Mouse (Mus musculus) lung, embryonic 14.5 days (tissue): Measurements from ENCODE around the gene Rem2. TPM values are rescaled to one million over a fixed set of nuclear protein-coding genes. Genes with fewer than 3 reads are reported as not detected.

Source experiments
- ATAC-seq: fragments of 200-750 bp; cut with Nextera tagmentation; 2 replicates; pipeline ENCODE4 v1.8.0; 2017; ENCODE audit warnings: mild to moderate bottlenecking, moderate TSS enrichment, moderate library complexity; ENCODE audit not compliant: insufficient read depth
- DNase-seq: peaks from one replicate; pipeline ENCODE4 v3.0.0-alpha.2; 2015
- H3K27ac ChIP-seq: fragments of 300-500 bp; sonication (generic); 2 replicates; pipeline ENCODE4 v1.5.1; 2014; ENCODE audit warnings: low read depth, mild to moderate bottlenecking, moderate library complexity
- H3K27me3 ChIP-seq: fragments of 300-500 bp; sonication (generic); 2 replicates; pipeline ENCODE4 v1.6.1; 2014; ENCODE audit warnings: low read length, control low read depth; ENCODE audit not compliant: insufficient read depth
- H3K36me3 ChIP-seq: fragments of 300-500 bp; sonication (generic); 2 replicates; pipeline ENCODE4 v1.6.1; 2014; ENCODE audit warnings: control low read depth; ENCODE audit not compliant: insufficient read depth
- H3K4me1 ChIP-seq: fragments of 300-500 bp; sonication (generic); 2 replicates; pipeline ENCODE4 v1.6.1; 2014; ENCODE audit warnings: antibody characterized with exemption, control low read depth; ENCODE audit not compliant: insufficient read depth
- H3K4me2 ChIP-seq: fragments of 300-500 bp; sonication (generic); 2 replicates; pipeline ENCODE4 v1.6.1; 2014; ENCODE audit warnings: mild to moderate bottlenecking
- H3K4me3 ChIP-seq: fragments of 300-500 bp; sonication (generic); 2 replicates; pipeline ENCODE4 v1.5.1; 2014; ENCODE audit warnings: low read depth, low read length
- H3K9ac ChIP-seq: fragments of 300-500 bp; sonication (generic); 2 replicates; pipeline ENCODE4 v1.6.1; 2014
- H3K9me3 ChIP-seq: fragments of 300-500 bp; sonication (generic); 2 replicates; pipeline ENCODE4 v1.6.1; 2016; ENCODE audit warnings: low read depth, low read length, control low read depth
- CTCF ChIP-seq: IDR thresholded peaks from 2 replicates; pipeline ENCODE4 v1.5.1; 2016; ENCODE audit warnings: antibody characterized with exemption, low read depth
- WGBS: fragments of 180-500 bp; shearing (Covaris S2); extraction: QIAGEN DNeasy Blood & Tissue Kit; methylation state at CpG from one replicate; pipeline ENCODE4 v1.1.7; 2014; 5-methylcytosine and 5-hydroxymethylcytosine counted together
- polyA plus RNA-seq: library from polyadenylated mRNA; unstranded; fragments of >200 nt; fragmentation: Nextera tagmentation; extraction: Ambion mirVana; gene quantifications from 2 replicates; pipeline ENCODE4 v1.2.1, GENCODE M21; 2014

Rem2 gene
- polyA plus RNA-seq, 1 experiment from 2014 or later = 8.1 TPM

DNA sequence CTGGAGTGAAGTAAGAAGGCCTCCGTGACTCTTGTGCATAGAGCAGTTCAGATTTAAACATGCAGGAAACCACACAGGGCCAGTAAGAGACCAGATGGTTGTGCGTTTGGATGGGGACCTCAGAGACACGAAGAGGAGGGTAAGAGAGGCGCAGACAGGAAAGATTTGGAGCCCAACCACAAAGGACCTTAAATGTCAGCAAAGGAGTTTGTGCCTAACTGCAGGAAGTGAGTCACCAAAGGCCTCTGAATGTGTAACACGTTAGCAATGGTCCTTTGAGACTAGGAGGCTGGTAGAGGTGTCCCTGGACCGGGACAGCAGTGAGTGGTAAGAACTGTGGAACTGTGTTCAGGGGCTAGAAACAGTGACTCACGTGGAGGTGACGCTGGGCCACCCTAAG is 5.5 kb downstream of the Rem2 start:
- no peak overlapping the region for H3K27ac ChIP-seq
- no peak overlapping the region for H3K4me3 ChIP-seq
- H3K27me3 ChIP-seq = peaks cover 17% of the 10 kb centered on the region
- H3K4me2 ChIP-seq = no peak overlapping the region
- 76% methylated on average over 8 of the region's 8 CpGs for WGBS
- DNase-seq (no peak), ATAC-seq (no peak)
- TF ChIP-seq CTCF = no peak
- no peaks in the 10 kb centered on the region for H3K36me3 ChIP-seq
- no peaks in the 10 kb centered on the region for H3K9me3 ChIP-seq
- H3K4me1 ChIP-seq = peaks cover 10% of the 10 kb centered on the region; the same call in 1 of the 2 replicates
- H3K9ac ChIP-seq = no peak overlapping the region

DNA sequence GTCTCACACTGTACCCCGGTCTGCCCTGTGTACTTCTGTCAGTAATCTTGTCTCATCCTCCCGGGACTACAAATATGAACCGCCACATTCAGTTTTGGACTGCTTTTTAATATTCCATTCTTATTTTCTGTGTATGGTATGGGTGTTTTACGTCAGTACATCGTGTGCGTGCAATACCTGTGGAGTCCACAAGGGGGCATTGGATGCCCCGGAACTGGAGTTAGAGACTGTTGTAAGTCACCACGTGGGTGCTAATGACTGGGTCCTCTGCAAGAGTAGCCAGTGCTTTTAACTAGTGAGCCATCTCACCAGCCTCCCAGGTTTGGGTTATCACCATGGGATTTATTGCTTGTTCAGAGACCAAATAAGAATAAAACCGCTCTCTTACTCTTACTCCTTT is 6.6 kb downstream of the Rem2 start:
- 35% methylated on average over 9 of the region's 9 CpGs for WGBS
- peak; percentile 71 for TF ChIP-seq CTCF
- Histone ChIP-seq H3K27ac (no peak overlapping the region), H3K27me3 (peaks cover 17% of the 10 kb centered on the region), H3K9me3 (no peaks in the 10 kb centered on the region), H3K36me3 (no peaks in the 10 kb centered on the region), H3K4me2 (no peak overlapping the region), H3K9ac (no peak overlapping the region), H3K4me1 (0 out of 2 replicates have a peak, but pooled peaks cover 4% of the 10 kb centered on the region), H3K4me3 (no peak overlapping the region)
- ATAC-seq = no peak
- DNase-seq = peak; percentile 72

DNA sequence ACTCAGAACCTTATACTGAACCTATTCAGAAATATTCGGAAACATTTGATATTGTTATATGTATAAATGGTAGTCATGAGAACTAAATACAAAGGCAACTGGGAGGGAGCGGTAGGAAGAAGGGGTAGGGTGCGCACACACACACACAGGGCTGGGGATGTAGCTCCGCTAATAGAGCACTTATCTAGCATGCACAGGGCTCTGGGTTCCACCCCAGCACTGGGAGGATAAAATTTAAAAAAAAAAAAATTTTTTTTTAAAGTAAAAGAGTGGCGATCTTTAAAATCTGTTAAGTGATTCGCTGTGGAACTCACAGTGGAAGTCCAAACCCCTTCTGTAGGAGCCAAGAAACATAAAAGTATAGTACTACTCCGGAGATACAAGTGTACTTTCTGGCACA is 10.0 kb downstream of the Rem2 start:
- 84% methylated on average over 7 of the region's 7 CpGs for WGBS
- ATAC-seq = no peak

DNA sequence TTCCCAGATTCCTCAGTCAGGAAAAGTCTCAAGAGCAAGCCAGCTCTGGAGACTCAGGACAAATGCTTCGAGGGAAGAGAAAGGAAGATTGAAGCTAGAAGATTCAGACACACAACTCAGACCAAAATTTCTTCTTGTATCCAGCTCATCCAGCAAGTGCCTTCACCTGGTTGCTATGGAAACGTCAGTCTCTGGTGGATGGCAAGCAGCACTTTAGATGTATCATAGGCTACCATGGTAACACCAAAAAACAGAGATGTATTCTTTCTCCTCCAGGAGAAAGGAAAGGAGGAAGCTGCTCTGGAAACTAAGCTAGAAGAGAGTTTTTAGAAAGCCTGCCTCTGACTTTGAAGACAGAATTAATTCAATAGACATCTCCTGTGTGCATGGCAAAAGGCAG is 11.8 kb downstream of the Rem2 start:
- Histone ChIP-seq H3K36me3 (no peaks in the 10 kb centered on the region), H3K27me3 (no peaks in the 10 kb centered on the region), H3K9me3 (no peaks in the 10 kb centered on the region), H3K4me2 (no peak overlapping the region), H3K27ac (no peak overlapping the region), H3K4me3 (no peak overlapping the region), H3K9ac (no peak overlapping the region), H3K4me1 (no peaks in the 10 kb centered on the region)
- DNase-seq = no peak
- TF ChIP-seq CTCF = no peak
- 58% methylated on average over 2 of the region's 2 CpGs for WGBS
- no peak for ATAC-seq

More for the DNA sequence above, 10.0 kb downstream of the Rem2 start:
- no peak overlapping the region for H3K9ac ChIP-seq
- no peak overlapping the region for H3K4me2 ChIP-seq
- no peak overlapping the region for H3K27ac ChIP-seq
- no peak overlapping the region for H3K4me3 ChIP-seq
- no peaks in the 10 kb centered on the region for H3K9me3 ChIP-seq
- H3K27me3 ChIP-seq = no peaks in the 10 kb centered on the region
- no peaks in the 10 kb centered on the region for H3K4me1 ChIP-seq
- no peak for DNase-seq
- H3K36me3 ChIP-seq = no peaks in the 10 kb centered on the region
- no peak for TF ChIP-seq CTCF

DNA sequence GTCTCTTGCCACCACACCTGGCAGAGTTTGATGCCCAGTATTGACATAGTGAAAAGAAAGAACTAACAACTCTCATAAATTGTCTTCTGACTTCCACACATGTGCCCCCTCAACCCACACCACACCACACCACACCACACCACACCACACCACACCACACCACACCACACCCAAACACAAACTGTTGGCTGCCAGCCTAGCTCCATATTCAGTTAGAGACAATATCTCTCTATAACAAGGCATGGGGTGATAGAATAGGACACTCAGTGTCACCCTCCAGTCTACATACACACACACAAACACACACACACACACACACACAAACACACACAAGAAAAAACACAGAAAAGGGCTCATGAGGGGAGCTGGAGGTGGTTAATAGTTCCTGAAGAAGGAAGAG is 12.4 kb downstream of the Rem2 start:
- H3K4me3 ChIP-seq = no peak overlapping the region
- H3K27ac ChIP-seq = no peak overlapping the region
- H3K9me3 ChIP-seq = no peaks in the 10 kb centered on the region
- ATAC-seq (no peak), DNase-seq (no peak)
- H3K9ac ChIP-seq = no peak overlapping the region
- no peak overlapping the region for H3K4me2 ChIP-seq
- H3K27me3 ChIP-seq = no peaks in the 10 kb centered on the region
- no peaks in the 10 kb centered on the region for H3K36me3 ChIP-seq
- no peaks in the 10 kb centered on the region for H3K4me1 ChIP-seq
- TF ChIP-seq CTCF = no peak

DNA sequence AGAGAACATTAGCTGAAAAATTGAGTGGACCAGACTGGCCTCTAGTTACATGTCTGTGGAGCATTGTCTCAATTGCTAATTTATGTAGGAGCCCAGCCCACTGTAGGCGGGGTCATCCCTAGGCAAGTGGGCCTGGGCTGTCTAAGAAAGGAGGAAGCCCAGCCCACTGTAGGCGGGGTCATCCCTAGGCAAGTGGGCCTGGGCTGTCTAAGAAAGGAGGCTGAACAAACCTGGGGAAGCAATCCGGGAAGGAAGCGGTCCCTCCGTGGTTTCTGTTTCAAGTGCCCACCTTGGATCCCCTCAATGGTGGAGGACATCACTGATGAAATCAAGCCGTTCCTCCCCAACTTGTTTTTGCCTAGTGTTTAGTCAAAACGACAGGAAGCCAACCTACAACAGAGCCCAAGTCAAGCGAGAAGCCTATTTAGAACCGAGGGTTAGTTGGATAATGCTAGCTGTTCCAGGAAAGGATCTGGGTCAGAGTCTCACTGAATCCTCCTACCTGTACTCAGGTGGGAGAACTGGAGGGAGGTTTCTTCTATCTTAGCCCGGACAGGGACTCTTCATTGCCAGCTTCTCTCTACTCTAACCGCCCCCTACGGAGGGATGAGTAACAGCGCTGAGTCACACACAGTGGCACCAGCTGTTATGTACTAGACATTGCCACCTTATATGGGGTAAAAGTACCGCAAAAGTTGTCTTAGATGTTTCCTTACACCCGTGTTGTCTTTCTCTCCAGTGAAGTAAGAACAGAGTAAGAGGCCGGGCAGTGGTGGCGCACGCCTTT is 16.6 kb downstream of the Rem2 start:
- Histone ChIP-seq H3K4me2 (no peak overlapping the region), H3K36me3 (no peaks in the 10 kb centered on the region), H3K4me1 (no peaks in the 10 kb centered on the region), H3K27me3 (no peaks in the 10 kb centered on the region), H3K27ac (no peak overlapping the region), H3K9ac (no peak overlapping the region), H3K4me3 (no peak overlapping the region), H3K9me3 (no peaks in the 10 kb centered on the region)
- ATAC-seq (peak; percentile 85; the same call in 1 of the 2 replicates), DNase-seq (peak; percentile 58)
- WGBS = 63% methylated on average over 18 of the region's 18 CpGs
- no peak for TF ChIP-seq CTCF

DNA sequence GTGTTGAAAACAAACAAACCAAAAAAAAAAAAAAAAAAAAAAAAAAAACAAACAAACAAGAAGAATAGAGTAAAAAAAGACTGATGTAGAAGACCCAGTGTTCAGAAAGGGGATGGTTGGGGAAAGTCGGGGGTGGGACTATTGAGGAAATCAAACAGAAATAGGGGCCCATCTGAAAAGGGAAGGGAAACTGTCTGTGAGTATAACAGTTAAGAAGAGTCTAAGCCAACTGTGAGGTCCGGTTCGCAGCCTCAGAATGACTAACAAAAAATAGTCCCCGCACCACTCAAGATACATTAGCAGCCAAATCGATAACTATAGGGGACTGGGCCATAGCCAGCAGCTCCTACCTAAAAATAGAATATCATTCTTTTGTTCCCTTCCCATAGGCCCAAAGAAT is 17.3 kb downstream of the Rem2 start:
- H3K4me1 ChIP-seq = no peaks in the 10 kb centered on the region
- no peaks in the 10 kb centered on the region for H3K36me3 ChIP-seq
- no peak for DNase-seq
- no peak overlapping the region for H3K4me3 ChIP-seq
- ATAC-seq = no peak
- H3K27me3 ChIP-seq = no peaks in the 10 kb centered on the region
- H3K9ac ChIP-seq = no peak overlapping the region
- no peak overlapping the region for H3K27ac ChIP-seq
- H3K9me3 ChIP-seq = no peaks in the 10 kb centered on the region
- no peak for TF ChIP-seq CTCF
- 85% methylated on average over 5 of the region's 5 CpGs for WGBS
- H3K4me2 ChIP-seq = no peak overlapping the region
